ENCODE assay signal across 9 mouse cellular contexts in the genomic region with DNA sequence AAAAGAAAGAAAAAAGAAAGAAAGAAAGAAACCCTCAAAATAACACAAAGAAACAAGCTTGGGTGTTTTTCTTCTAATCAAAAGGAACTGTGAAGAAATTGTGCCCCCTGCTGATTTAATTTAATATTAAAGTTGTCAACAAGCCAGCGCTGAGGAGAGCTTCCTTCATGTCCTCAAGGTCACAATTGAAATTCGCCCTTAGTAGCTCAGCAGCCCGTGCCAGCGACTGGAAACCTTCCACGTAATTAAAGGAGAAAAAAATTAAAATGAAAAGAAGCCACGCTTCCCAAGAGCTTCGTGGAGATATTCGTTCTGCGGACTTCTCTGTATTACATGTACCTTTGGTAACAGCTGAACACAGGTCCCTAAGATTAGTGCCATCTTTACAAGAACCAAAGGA.
DNase-seq lines count a peak whose midpoint lies in the region; ATAC-seq lines count a peak whose summit lies in the region.
"Had no signal": no experiment of that assay in that cellular context is flagged by ENCODE, and none has a peak within 500 bp of the region (broad histone marks: within the 10 kb centered on the region; RNA-seq: fewer than 3 reads in every experiment).

No protein-coding gene starts in this region.

- DNase-seq in hindbrain, embryonic 14.5 days (ENCODE audit: low spot score) = peak; percentile 72
- DNase-seq in A20 (ENCODE audit: low read depth, low spot score) = peak; percentile 62
- peak; percentile 33 for DNase-seq in adrenal gland, postnatal 25 days
- DNase-seq in kidney, postnatal 36 days = peak; percentile 48 to 55
- no peak for DNase-seq in urinary bladder, postnatal 14 days (ENCODE audit: low spot score)
- DNase-seq in gastrocnemius, adult 8-10 months (ENCODE audit: low spot score in 2 of 2) = no peak
- no peak for DNase-seq in left cerebral cortex, adult 8-10 months (ENCODE audit: low spot score in 2 of 2)

- H3K27me3 ChIP-seq in hindbrain, embryonic 14.5 days (ENCODE audit: control insufficient read depth, insufficient read depth, low read length) = no peaks in the 10 kb centered on the region
- no peaks in the 10 kb centered on the region for H3K27me3 ChIP-seq in hindbrain, embryonic 16.5 days (replicated peaks; ENCODE audit: control insufficient read depth, insufficient read depth, low read length)

- H3K27ac ChIP-seq in hindbrain, embryonic 14.5 days = peak overlapping the region; percentile 29; the same call in 1 of the 2 replicates
- no peak overlapping the region for H3K27ac ChIP-seq in hindbrain, embryonic 16.5 days (ENCODE audit: low read depth, low read length)
- H3K27ac ChIP-seq: macrophage had no signal

- peaks cover 12% of the 10 kb centered on the region; the same call in 1 of the 2 replicates for H3K4me1 ChIP-seq in hindbrain, embryonic 14.5 days (replicated peaks; ENCODE audit: control insufficient read depth, insufficient read depth, low read length)
- H3K4me1 ChIP-seq in hindbrain, embryonic 16.5 days (ENCODE audit: control insufficient read depth, insufficient read depth, low read depth, low read length) = peaks cover 4% of the 10 kb centered on the region; the same call in 1 of the 2 replicates

- H3K4me2 ChIP-seq in hindbrain, embryonic 14.5 days (replicated peaks) = no peak overlapping the region
- no peak overlapping the region for H3K4me2 ChIP-seq in hindbrain, embryonic 16.5 days (ENCODE audit: low read length)

- H3K4me3 ChIP-seq in hindbrain, embryonic 14.5 days (replicated peaks; ENCODE audit: low read length) = no peak overlapping the region
- H3K4me3 ChIP-seq in hindbrain, embryonic 16.5 days (ENCODE audit: low read length) = no peak overlapping the region

- no peak for ATAC-seq in hindbrain, embryonic 14.5 days (ENCODE audit: low FRiP score)
- ATAC-seq in hindbrain, embryonic 16.5 days = no peak

- 37% methylated on average over 9 of the region's 9 CpGs for WGBS in hindbrain, embryonic 14.5 days
- WGBS in hindbrain, embryonic 16.5 days = 29% methylated on average over 9 of the region's 9 CpGs

- H3K9ac ChIP-seq in hindbrain, embryonic 14.5 days = no peak overlapping the region
- no peak overlapping the region for H3K9ac ChIP-seq in hindbrain, embryonic 16.5 days (ENCODE audit: low read depth, low read length)

- H3K9me3 ChIP-seq in hindbrain, embryonic 14.5 days (ENCODE audit: control insufficient read depth, low read length) = no peaks in the 10 kb centered on the region
- no peaks in the 10 kb centered on the region for H3K9me3 ChIP-seq in hindbrain, embryonic 16.5 days (ENCODE audit: control insufficient read depth, low read length)

- H3K36me3 ChIP-seq in hindbrain, embryonic 14.5 days (replicated peaks; ENCODE audit: control insufficient read depth, insufficient read depth) = no peaks in the 10 kb centered on the region
- no peaks in the 10 kb centered on the region for H3K36me3 ChIP-seq in hindbrain, embryonic 16.5 days (ENCODE audit: control insufficient read depth, insufficient read depth, low read length)

Comparison
In these comparisons a context has a peak if more than half of its experiments do, and no peak if none do; other contexts are left out.
1. DNase-seq: peak in hindbrain, embryonic 14.5 days (single experiment), A20 (single experiment), adrenal gland, postnatal 25 days (single experiment) and kidney, postnatal 36 days (2 of 2); none in urinary bladder, postnatal 14 days (single experiment), gastrocnemius, adult 8-10 months (0 of 2) and left cerebral cortex, adult 8-10 months (0 of 2).